Mouse (Mus musculus) olfactory bulb, adult 2 months (tissue): Measurements from ENCODE around the gene Sirt1.

Source experiments
- CTCF ChIP-seq: fragments of 200-500 bp; IDR thresholded peaks from 2 replicates; pipeline ENCODE4 v1.5.1; 2012; ENCODE audit warnings: low read depth, mild to moderate bottlenecking, low read length, moderate library complexity; ENCODE audit not compliant: insufficient read depth
- POLR2A ChIP-seq: fragments of 200-500 bp; IDR thresholded peaks from 2 replicates; pipeline ENCODE4 v1.6.1; 2012; ENCODE audit warnings: mild to moderate bottlenecking, low read depth, low read length, moderate library complexity; ENCODE audit not compliant: insufficient read depth

GRCm38 (mm10) chr10:63365918-63366455 lies 15.5 kb downstream of the Sirt1 start:
- TF ChIP-seq CTCF = no peak
- no peak for TF ChIP-seq POLR2A
